In the genomic region with DNA sequence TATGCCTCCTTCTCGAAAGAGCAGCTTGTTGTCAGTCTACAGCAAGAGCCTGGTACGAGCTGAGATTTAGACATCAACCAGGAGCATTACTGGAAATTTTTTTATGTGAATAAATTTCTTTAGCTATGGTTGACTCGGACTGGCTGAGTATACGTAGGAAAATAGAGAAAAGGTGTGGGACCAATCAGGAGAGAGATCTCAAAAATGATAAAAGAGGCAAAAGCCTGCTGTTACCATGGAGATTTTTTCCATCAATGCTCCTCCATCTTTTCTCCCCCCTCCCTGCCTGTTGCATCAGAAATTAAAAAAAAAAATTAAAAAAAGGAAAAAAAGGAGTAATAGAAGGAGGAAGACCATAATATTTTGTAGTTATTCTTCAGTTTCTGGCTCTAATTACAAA, we compare ENCODE assay signal across 25 mouse cellular contexts.
DNase-seq lines count a peak whose midpoint lies in the region; ATAC-seq and TF ChIP-seq lines count a peak whose summit lies in the region.
"Had no signal": no experiment of that assay in that cellular context is flagged by ENCODE, and none has a peak within 500 bp of the region (broad histone marks: within the 10 kb centered on the region; RNA-seq: fewer than 3 reads in every experiment).

No protein-coding gene starts in this region.

- H3K4me3 ChIP-seq in forebrain, postnatal 0 days (ENCODE audit: low read depth, low read length): peak overlapping the region; percentile 25
- H3K4me3 ChIP-seq in forebrain, embryonic 10.5 days: no peak overlapping the region
- H3K4me3 ChIP-seq in layer of hippocampus, adult 2 months: peak overlapping the region; percentile 36; the same call in 1 of the 2 replicates
- H3K4me3 ChIP-seq: embryonic facial prominence, embryonic 10.5 days; gastrocnemius, adult 2 months; heart, embryonic 15.5 days; limb, embryonic 12.5 days; myocyte had no signal

- no peak for TF ChIP-seq POLR2A in brain, embryonic 14.5 days (IDR thresholded peaks at IDR 0.05; ENCODE audit: borderline replicate concordance, extremely low read depth, insufficient read depth, insufficient read length, poor library complexity, severe bottlenecking)

- 66% methylated on average over 4 of the region's 4 CpGs for WGBS in forebrain, postnatal 0 days
- 85% methylated on average over 4 of the region's 4 CpGs for WGBS in forebrain, embryonic 10.5 days

- no peak overlapping the region for H3K4me2 ChIP-seq in forebrain, postnatal 0 days (ENCODE audit: low read depth)
- H3K4me2 ChIP-seq: heart, embryonic 15.5 days; limb, embryonic 12.5 days; liver, embryonic 11.5 days had no signal

- no peaks in the 10 kb centered on the region for H3K9me3 ChIP-seq in forebrain, postnatal 0 days (ENCODE audit: low read length)
- 0 out of 2 replicates have a peak, but pooled peaks cover 5% of the 10 kb centered on the region for H3K9me3 ChIP-seq in forebrain, embryonic 10.5 days
- H3K9me3 ChIP-seq: heart, embryonic 15.5 days had no signal

- H3K36me3 ChIP-seq in forebrain, postnatal 0 days (ENCODE audit: insufficient read depth): no peaks in the 10 kb centered on the region
- no peaks in the 10 kb centered on the region for H3K36me3 ChIP-seq in forebrain, embryonic 10.5 days (replicated peaks)
- H3K36me3 ChIP-seq: embryonic facial prominence, embryonic 10.5 days; heart, embryonic 15.5 days; limb, embryonic 12.5 days had no signal

- TF ChIP-seq CTCF in forebrain, postnatal 0 days (IDR thresholded peaks at IDR 0.05; ENCODE audit: low read depth): no peak
- no peak for TF ChIP-seq CTCF in layer of hippocampus, adult 2 months (conservative IDR thresholded peaks at IDR 0.05)
- TF ChIP-seq CTCF in brain, embryonic 14.5 days (IDR thresholded peaks at IDR 0.05; ENCODE audit: borderline replicate concordance, extremely low read depth, insufficient read depth, insufficient read length): no peak

- ATAC-seq in forebrain, postnatal 0 days: peak; percentile 73; the same call in 1 of the 2 replicates
- ATAC-seq: liver, postnatal 0 days; lung, postnatal 0 days had no signal

- peak; percentile 5 for DNase-seq in forebrain, postnatal 0 days
- no peak for DNase-seq in forebrain, embryonic 10.5 days (ENCODE audit: extremely low spot score, low spot score)
- DNase-seq in layer of hippocampus, adult 2 months (ENCODE audit: low spot score in 2 of 2): peak in 1 of 2 experiments; percentile 30
- DNase-seq in layer of hippocampus, postnatal 25 days (ENCODE audit: extremely low spot score in 1 of 2, low spot score in 1 of 2): no peak
- DNase-seq in left cerebral cortex, postnatal 14 days (ENCODE audit: low spot score in 2 of 2): peak; percentile 4 to 44
- no peak for DNase-seq in left cerebral cortex, adult 8-10 months (ENCODE audit: low spot score in 2 of 2)
- DNase-seq in brain, embryonic 14.5 days (ENCODE audit: low read depth): peak; percentile 13
- DNase-seq in gastrocnemius, postnatal 4 days (ENCODE audit: low spot score in 2 of 2): no peak
- DNase-seq: adrenal gland, postnatal 10 days; cerebellum, adult 9-11 months; gastrocnemius, adult 2 months; heart, postnatal 36 days; kidney, adult 11 months; kidney, postnatal 4 days; liver, postnatal 0 days; right cerebral cortex, adult 18-20 months; right cerebral cortex, postnatal 4 days; thymus, postnatal 25 days had no signal

- no peak overlapping the region for H3K9ac ChIP-seq in forebrain, postnatal 0 days
- H3K9ac ChIP-seq: heart, embryonic 15.5 days; limb, embryonic 12.5 days; liver, postnatal 0 days had no signal

- intact Hi-C loops in left cerebral cortex, postnatal 14 days (cut with DNase I): no loop called here

- H3K4me1 ChIP-seq in forebrain, postnatal 0 days (ENCODE audit: insufficient read depth): no peaks in the 10 kb centered on the region
- H3K4me1 ChIP-seq in forebrain, embryonic 10.5 days: no peaks in the 10 kb centered on the region
- H3K4me1 ChIP-seq: embryonic facial prominence, embryonic 10.5 days; heart, embryonic 15.5 days; limb, embryonic 12.5 days had no signal

- no peak overlapping the region for H3K27ac ChIP-seq in forebrain, postnatal 0 days (ENCODE audit: low read depth, low read length)
- no peak overlapping the region for H3K27ac ChIP-seq in forebrain, embryonic 10.5 days
- peak overlapping the region; percentile 81 for H3K27ac ChIP-seq in layer of hippocampus, adult 2 months
- H3K27ac ChIP-seq: embryonic facial prominence, embryonic 10.5 days; gastrocnemius, adult 2 months; heart, embryonic 15.5 days; limb, embryonic 12.5 days; macrophage had no signal

- no peaks in the 10 kb centered on the region for H3K27me3 ChIP-seq in forebrain, postnatal 0 days (ENCODE audit: insufficient read depth, low read length)
- H3K27me3 ChIP-seq in forebrain, embryonic 10.5 days (ENCODE audit: poor library complexity, severe bottlenecking): no peaks in the 10 kb centered on the region
- H3K27me3 ChIP-seq: heart, embryonic 15.5 days; limb, embryonic 12.5 days had no signal

Comparison
In these comparisons a context has a peak if more than half of its experiments do, and no peak if none do; other contexts are left out.
1. DNase-seq: peak in forebrain, postnatal 0 days (single experiment), left cerebral cortex, postnatal 14 days (2 of 2) and brain, embryonic 14.5 days (single experiment); none in forebrain, embryonic 10.5 days (single experiment), layer of hippocampus, postnatal 25 days (0 of 2), left cerebral cortex, adult 8-10 months (0 of 2) and gastrocnemius, postnatal 4 days (0 of 2).